Mouse (Mus musculus) cortical plate, adult 2 months (tissue): ENCODE results near the gene Trp53tg5.

Experiments used
- CTCF ChIP-seq: fragments of 200-500 bp; IDR thresholded peaks from 2 replicates; pipeline ENCODE4 v1.5.1; 2011; ENCODE audit warnings: mild to moderate bottlenecking, control low read depth, low read length; ENCODE audit not compliant: insufficient read depth; ENCODE audit errors: extremely low read depth
- POLR2A ChIP-seq: fragments of 200-500 bp; IDR thresholded peaks from 2 replicates; pipeline ENCODE4 v1.6.1; 2011; ENCODE audit warnings: mild to moderate bottlenecking, low read length, control low read depth; ENCODE audit not compliant: insufficient read depth; ENCODE audit errors: extremely low read depth

DNA sequence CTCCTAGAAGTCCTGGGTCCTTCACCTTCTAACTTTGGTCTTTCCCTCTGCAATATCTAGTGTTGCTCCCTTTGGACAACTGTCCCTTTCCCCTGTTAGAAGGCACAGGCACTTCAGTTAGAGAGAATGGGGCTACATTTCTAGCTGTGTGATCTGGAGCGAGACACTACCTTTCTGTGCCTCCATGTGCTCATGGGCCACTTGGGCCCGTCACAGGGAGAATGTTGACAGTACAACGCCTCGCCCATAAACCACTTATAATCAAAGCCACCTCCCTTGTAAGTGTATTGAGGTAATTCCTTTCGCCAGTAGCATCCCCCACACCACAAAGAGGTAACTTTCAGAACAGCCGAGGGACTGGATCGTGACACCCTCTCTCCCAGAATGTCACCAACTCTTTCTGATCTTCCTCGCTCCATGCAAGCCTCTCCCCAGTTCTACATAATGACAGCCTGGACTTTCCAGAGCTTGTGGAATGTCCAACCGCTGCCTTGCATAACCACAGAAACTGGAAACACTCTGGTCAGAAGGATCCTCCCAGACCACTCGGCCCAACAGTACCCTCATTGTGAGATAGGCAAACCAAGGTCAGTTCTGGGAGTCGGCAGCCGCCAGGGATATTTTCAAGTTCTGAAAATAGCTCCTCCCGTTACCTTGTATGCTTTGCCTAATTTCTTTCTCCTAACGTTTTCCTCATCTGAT is 24.0 kb downstream of the Trp53tg5 start:
- TF ChIP-seq POLR2A = no peak
- TF ChIP-seq CTCF = no peak
